Mouse (Mus musculus) G1E-ER4 (cell line): ENCODE measurements around the gene Tex19.1. TPM values are rescaled to one million over a fixed set of nuclear protein-coding genes. Genes with fewer than 3 reads are reported as not detected.

Experiments
- GATA1 ChIP-seq: IDR thresholded peaks from one replicate; pipeline ENCODE4 v1.8.0; 2012; ENCODE audit warnings: low read length, inconsistent platforms
- polyA plus RNA-seq: library from polyadenylated mRNA; stranded (reverse); fragments of >175 nt; gene quantifications from 2 replicates; pipeline ENCODE4 v1.2.3, GENCODE M21; 2012

Gene Tex19.1
- not detected in 2 replicates for polyA plus RNA-seq

- TF ChIP-seq GATA1 = no peak
Measured at GRCm38 (mm10) chr11:121145865-121146264, at the start of gene Tex19.1. Gene Tex19.1, plus strand, starts transcription at chr11:121146143.

DNA sequence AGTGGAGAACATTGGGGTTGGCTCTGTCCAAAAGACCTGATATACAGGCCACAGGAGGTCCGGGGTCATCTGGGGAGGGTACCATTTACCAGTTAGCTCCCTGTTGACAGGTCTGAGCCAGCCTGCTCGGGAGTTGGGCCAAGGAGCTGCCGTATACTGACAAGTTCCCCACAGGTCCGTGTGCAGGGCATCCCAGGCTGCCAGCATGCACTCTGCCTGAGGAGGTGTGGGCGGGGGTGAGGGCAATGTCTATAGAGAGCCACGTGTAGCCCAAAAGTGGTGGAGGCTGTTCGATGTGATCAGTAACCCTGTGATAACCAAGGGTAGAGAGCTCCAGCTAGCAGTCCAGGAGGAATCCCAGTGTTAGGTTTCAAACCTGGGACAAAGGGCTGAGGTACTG, 46.2 kb upstream of the Tex19.1 start:
- no peak for TF ChIP-seq GATA1

GRCm38 (mm10) chr11:121100692-121101091, 45.3 kb upstream of the Tex19.1 start:
- no peak for TF ChIP-seq GATA1

DNA sequence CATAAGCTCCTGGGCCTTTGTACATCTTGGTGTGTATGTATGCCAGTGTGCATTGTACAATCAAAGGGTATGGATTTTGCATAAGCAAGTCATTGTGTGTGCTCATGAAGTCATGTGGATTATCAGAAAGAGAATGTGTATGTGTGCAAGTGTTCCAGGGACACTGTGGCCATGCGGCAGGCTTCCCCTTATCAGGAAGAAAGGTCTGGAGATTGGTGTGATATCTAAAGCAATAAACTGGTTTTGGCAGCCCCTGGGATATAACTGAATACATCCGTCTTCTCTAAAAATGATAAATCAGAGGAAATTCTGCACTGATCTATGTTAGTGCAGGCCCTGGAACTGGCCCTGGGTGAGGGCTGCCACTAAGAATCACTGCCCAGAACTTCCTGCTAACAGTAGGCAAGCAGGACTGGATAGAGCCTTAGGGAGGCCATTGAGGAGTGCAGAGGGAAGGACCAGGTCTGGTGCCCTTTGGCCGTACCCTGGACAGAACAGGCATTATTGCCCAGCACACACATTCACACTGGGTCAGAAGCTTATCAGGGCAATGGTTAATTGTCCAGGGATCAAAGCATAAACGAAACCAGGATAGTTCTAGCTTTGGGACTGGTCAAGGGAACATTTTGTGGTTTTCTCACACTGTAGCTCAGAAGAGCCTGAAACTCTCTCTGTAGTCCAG, 44.7 kb upstream of the Tex19.1 start:
- TF ChIP-seq GATA1 = peak; percentile 53

DNA sequence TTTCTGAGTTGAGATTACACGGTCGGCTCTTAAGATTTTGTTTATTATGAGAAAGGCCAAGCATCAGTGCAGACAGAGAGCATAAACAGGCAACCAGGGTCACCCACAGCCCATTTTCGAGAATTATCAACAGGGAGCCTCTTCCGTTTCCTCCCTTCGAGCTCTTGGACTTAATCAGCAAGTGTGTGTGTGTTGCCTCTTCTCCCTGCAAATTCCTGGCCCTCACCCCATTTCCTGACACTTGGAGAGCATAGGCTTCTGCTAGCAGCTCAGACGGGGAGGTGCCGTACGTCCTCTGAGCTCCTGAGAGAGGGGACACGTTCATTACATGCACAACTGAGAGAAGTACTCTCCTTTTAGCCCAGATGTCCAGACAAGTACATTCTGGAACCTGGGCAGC, 37.9 kb upstream of the Tex19.1 start:
- TF ChIP-seq GATA1 = no peak

GRCm38 (mm10) chr11:121109986-121110385, 36.0 kb upstream of the Tex19.1 start:
- no peak for TF ChIP-seq GATA1

DNA sequence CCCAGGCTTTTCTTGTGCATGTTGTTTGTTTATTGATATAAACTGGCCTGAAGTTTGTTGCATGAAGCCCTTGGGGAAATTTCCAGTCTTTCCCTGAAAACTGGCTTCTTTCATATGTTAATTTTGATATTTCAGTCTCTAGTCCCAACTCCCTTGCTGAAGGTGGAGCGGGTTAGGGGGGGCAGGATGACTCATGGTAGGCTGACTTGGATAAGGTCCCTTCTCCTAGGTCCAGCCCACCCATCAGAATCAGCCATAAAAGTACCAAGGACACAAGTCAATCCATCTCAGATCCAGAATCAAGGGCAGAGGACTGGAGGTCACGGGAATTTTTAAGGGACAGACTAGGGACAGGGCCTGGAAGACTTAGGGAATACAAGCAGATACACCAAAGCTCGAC, 34.9 kb upstream of the Tex19.1 start:
- no peak for TF ChIP-seq GATA1

- no peak for TF ChIP-seq GATA1
Measured at GRCm38 (mm10) chr11:121111601-121112000, 34.3 kb upstream of the Tex19.1 start.

DNA sequence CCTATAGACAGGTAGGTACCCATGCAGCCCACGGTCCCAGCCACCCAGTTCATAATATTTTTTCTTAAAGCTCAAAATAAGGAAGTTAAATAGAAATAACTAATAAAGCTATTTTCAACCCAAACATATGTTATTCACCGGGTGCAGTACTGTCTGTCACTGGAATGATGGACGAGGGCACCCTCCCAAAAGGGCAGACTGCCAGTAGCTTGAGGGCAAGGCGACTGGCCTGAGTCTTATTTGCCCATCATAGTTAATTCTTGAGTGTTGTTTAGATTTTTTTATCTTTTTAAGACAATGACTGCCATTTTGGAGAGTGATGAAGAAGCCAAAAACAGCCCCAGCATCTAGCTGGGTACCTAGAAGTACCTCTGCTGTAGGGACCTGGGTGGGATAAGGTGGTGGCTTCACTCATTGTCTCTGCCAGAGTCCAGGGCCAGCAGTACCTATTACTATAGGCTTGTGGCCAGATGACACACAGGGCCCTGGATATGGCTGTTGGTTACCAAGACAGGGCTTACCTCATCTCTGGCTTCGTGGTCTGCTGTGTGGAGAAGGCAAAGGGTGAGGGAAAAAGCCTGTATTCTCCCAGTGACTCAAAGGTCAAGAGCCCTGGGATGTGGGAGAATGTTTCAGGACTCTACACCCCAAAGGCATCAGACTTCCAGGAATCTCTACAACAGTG, 33.7 kb upstream of the Tex19.1 start:
- no peak for TF ChIP-seq GATA1

GRCm38 (mm10) chr11:121118106-121118505, 27.8 kb upstream of the Tex19.1 start:
- no peak for TF ChIP-seq GATA1

- no peak for TF ChIP-seq GATA1
Measured at GRCm38 (mm10) chr11:121118577-121118976, 27.4 kb upstream of the Tex19.1 start, which contains the start of gene Tex19.2. Gene Tex19.2, minus strand, starts transcription at chr11:121118677.

GRCm38 (mm10) chr11:121121151-121121550, 24.8 kb upstream of the Tex19.1 start:
- no peak for TF ChIP-seq GATA1

DNA sequence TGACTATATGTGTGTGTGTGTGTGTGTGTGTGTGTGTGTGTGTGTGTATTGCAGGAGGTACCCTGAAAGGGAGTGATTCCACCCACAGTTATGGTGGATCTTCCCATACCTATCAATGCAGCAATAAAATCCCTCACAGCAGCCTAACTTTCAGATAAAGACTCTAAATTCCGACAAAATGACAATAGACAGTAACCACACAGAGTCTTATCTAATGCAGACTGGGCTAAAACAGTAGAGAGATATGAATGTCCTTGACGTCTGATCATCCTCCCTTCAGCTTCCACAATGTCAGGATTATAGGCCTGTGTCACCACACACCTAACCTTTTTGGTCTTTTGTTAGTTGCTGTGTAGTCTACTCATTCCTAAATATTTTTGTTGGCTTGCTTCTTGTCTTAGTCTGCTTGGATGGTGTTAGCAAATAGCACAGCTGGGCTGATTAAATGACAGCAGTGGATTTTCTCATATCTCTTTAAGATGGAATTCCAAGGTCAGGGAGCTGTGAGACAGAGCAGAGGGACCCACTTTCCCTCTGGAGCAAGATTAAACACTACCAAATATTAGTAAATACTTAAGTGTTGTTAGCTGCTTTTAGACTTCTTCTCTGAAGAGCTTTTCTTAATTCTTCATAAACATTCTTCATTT, 23.8 kb upstream of the Tex19.1 start:
- peak; percentile 93 for TF ChIP-seq GATA1

- no peak for TF ChIP-seq GATA1
Measured at GRCm38 (mm10) chr11:121123438-121123837, 22.5 kb upstream of the Tex19.1 start.

GRCm38 (mm10) chr11:121125522-121126172, 20.3 kb upstream of the Tex19.1 start:
- TF ChIP-seq GATA1 = no peak

GRCm38 (mm10) chr11:121126395-121126794, 19.5 kb upstream of the Tex19.1 start:
- TF ChIP-seq GATA1 = no peak
